Mouse (Mus musculus): ENCODE data around the gene Hap1. TPM values are rescaled to one million over a fixed set of nuclear protein-coding genes. Genes with fewer than 3 reads are reported as not detected.

Hap1 gene
- polyA plus RNA-seq, 1 experiment: 35.2 TPM

GRCm38 (mm10) chr11:100388588-100388987 lies 32.7 kb upstream of the Hap1 start:
- Histone ChIP-seq H3K4me1 (ENCODE audit: control insufficient read depth, insufficient read depth, low read length) (peaks cover 12% of the 10 kb centered on the region), H3K27me3 (ENCODE audit: control insufficient read depth, insufficient read depth, low read length) (no peaks in the 10 kb centered on the region), H3K27ac (ENCODE audit: control insufficient read depth, insufficient read depth, low read depth, low read length) (no peak overlapping the region), H3K4me3 (ENCODE audit: control insufficient read depth, low read depth, low read length) (no peak overlapping the region), H3K36me3 (ENCODE audit: control insufficient read depth, insufficient read depth, low read length) (no peaks in the 10 kb centered on the region)
- no peak for TF ChIP-seq POLR2A (IDR thresholded peaks at IDR 0.05; ENCODE audit: control insufficient read depth, low read depth, low read length)

GRCm38 (mm10) chr11:100387589-100388375 lies 31.9 kb upstream of the Hap1 start:
- H3K4me3 ChIP-seq (ENCODE audit: control insufficient read depth, low read depth, low read length): no peak overlapping the region
- no peak overlapping the region for H3K27ac ChIP-seq (ENCODE audit: control insufficient read depth, insufficient read depth, low read depth, low read length)
- H3K36me3 ChIP-seq (ENCODE audit: control insufficient read depth, insufficient read depth, low read length): no peaks in the 10 kb centered on the region
- no peaks in the 10 kb centered on the region for H3K27me3 ChIP-seq (ENCODE audit: control insufficient read depth, insufficient read depth, low read length)
- H3K4me1 ChIP-seq (ENCODE audit: control insufficient read depth, insufficient read depth, low read length): peaks cover 12% of the 10 kb centered on the region
- TF ChIP-seq POLR2A (IDR thresholded peaks at IDR 0.05; ENCODE audit: control insufficient read depth, low read depth, low read length): no peak
- no peak for TF ChIP-seq CTCF (IDR thresholded peaks at IDR 0.05; ENCODE audit: control insufficient read depth, insufficient read depth, insufficient replicate concordance, low read depth, low read length)

DNA sequence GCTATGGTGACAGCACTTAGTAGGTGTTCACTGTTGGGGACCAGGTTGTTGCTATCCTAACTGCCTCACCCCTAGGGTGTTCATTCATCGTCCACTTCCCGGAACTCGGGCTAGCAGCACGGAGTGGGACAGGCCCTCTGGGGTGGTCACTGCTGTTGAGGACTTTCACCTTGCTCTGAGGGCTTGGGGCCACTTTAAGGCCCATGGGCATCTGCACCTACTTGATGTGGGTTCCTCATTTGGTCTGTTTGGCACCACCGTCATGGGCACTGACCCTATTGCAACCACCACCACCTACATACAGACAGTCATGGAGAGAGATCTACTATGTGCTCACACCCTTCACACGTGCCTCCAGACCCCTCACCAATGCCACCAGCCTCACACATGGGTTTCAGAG lies 31.2 kb upstream of the Hap1 start:
- TF ChIP-seq POLR2A (IDR thresholded peaks at IDR 0.05; ENCODE audit: control insufficient read depth, low read depth, low read length): no peak
- Histone ChIP-seq H3K4me3 (ENCODE audit: control insufficient read depth, low read depth, low read length) (no peak overlapping the region), H3K27me3 (ENCODE audit: control insufficient read depth, insufficient read depth, low read length) (no peaks in the 10 kb centered on the region), H3K36me3 (ENCODE audit: control insufficient read depth, insufficient read depth, low read length) (no peaks in the 10 kb centered on the region), H3K27ac (ENCODE audit: control insufficient read depth, insufficient read depth, low read depth, low read length) (no peak overlapping the region), H3K4me1 (ENCODE audit: control insufficient read depth, insufficient read depth, low read length) (peaks cover 12% of the 10 kb centered on the region)

- H3K4me3 ChIP-seq (ENCODE audit: control insufficient read depth, low read depth, low read length): no peak overlapping the region
- no peaks in the 10 kb centered on the region for H3K36me3 ChIP-seq (ENCODE audit: control insufficient read depth, insufficient read depth, low read length)
- no peaks in the 10 kb centered on the region for H3K27me3 ChIP-seq (ENCODE audit: control insufficient read depth, insufficient read depth, low read length)
- peaks cover 12% of the 10 kb centered on the region for H3K4me1 ChIP-seq (ENCODE audit: control insufficient read depth, insufficient read depth, low read length)
- no peak for TF ChIP-seq CTCF (IDR thresholded peaks at IDR 0.05; ENCODE audit: control insufficient read depth, insufficient read depth, insufficient replicate concordance, low read depth, low read length)
- no peak for TF ChIP-seq POLR2A (IDR thresholded peaks at IDR 0.05; ENCODE audit: control insufficient read depth, low read depth, low read length)
- no peak overlapping the region for H3K27ac ChIP-seq (ENCODE audit: control insufficient read depth, insufficient read depth, low read depth, low read length)
Measured at GRCm38 (mm10) chr11:100386586-100386985, 30.7 kb upstream of the Hap1 start.

GRCm38 (mm10) chr11:100385016-100385415 lies 29.1 kb upstream of the Hap1 start:
- Histone ChIP-seq H3K4me1 (ENCODE audit: control insufficient read depth, insufficient read depth, low read length) (peaks cover 12% of the 10 kb centered on the region), H3K27ac (ENCODE audit: control insufficient read depth, insufficient read depth, low read depth, low read length) (no peak overlapping the region), H3K36me3 (ENCODE audit: control insufficient read depth, insufficient read depth, low read length) (no peaks in the 10 kb centered on the region), H3K4me3 (ENCODE audit: control insufficient read depth, low read depth, low read length) (no peak overlapping the region), H3K27me3 (ENCODE audit: control insufficient read depth, insufficient read depth, low read length) (no peaks in the 10 kb centered on the region)
- TF ChIP-seq CTCF (IDR thresholded peaks at IDR 0.05; ENCODE audit: control insufficient read depth, insufficient read depth, insufficient replicate concordance, low read depth, low read length) (no peak), POLR2A (IDR thresholded peaks at IDR 0.05; ENCODE audit: control insufficient read depth, low read depth, low read length) (no peak)

DNA sequence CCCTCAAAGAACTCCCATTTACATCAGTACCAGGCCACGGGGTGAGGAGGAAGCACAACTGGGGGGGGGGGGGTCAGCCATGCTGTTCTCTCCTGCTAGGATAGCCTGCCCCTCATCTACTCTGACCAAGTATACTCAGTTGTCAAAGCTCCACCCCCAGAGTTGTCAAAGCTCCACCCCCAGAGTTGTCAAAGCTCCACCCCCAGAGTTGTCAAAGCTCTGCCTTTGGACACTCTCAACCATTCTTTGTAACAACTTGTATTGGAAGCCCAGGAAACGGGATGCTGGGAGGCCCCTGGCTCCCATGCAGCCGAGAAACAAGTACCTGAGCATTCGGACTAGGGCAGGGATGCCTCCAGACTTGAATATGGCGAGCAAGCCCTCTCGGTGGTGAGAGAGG lies 26.8 kb upstream of the Hap1 start:
- Histone ChIP-seq H3K27ac (ENCODE audit: control insufficient read depth, insufficient read depth, low read depth, low read length) (no peak overlapping the region), H3K36me3 (ENCODE audit: control insufficient read depth, insufficient read depth, low read length) (no peaks in the 10 kb centered on the region), H3K4me1 (ENCODE audit: control insufficient read depth, insufficient read depth, low read length) (peaks cover 6% of the 10 kb centered on the region; the same call in 1 of the 2 replicates), H3K27me3 (ENCODE audit: control insufficient read depth, insufficient read depth, low read length) (no peaks in the 10 kb centered on the region), H3K4me3 (ENCODE audit: control insufficient read depth, low read depth, low read length) (no peak overlapping the region)
- TF ChIP-seq CTCF (IDR thresholded peaks at IDR 0.05; ENCODE audit: control insufficient read depth, insufficient read depth, insufficient replicate concordance, low read depth, low read length) (no peak), POLR2A (IDR thresholded peaks at IDR 0.05; ENCODE audit: control insufficient read depth, low read depth, low read length) (no peak)

- no peak overlapping the region for H3K27ac ChIP-seq (ENCODE audit: control insufficient read depth, insufficient read depth, low read depth, low read length)
- H3K4me1 ChIP-seq (ENCODE audit: control insufficient read depth, insufficient read depth, low read length): 0 out of 2 replicates have a peak, but pooled peaks cover 2% of the 10 kb centered on the region
- no peak for TF ChIP-seq POLR2A (IDR thresholded peaks at IDR 0.05; ENCODE audit: control insufficient read depth, low read depth, low read length)
- no peak for TF ChIP-seq CTCF (IDR thresholded peaks at IDR 0.05; ENCODE audit: control insufficient read depth, insufficient read depth, insufficient replicate concordance, low read depth, low read length)
- H3K4me3 ChIP-seq (ENCODE audit: control insufficient read depth, low read depth, low read length): no peak overlapping the region
- no peaks in the 10 kb centered on the region for H3K27me3 ChIP-seq (ENCODE audit: control insufficient read depth, insufficient read depth, low read length)
- no peaks in the 10 kb centered on the region for H3K36me3 ChIP-seq (ENCODE audit: control insufficient read depth, insufficient read depth, low read length)
Measured at GRCm38 (mm10) chr11:100379311-100379710, 23.4 kb upstream of the Hap1 start.

Measured in testis, adult 2 months (tissue).